Mouse (Mus musculus) ES-Bruce4 (cell line): ENCODE results near the gene Angptl6. TPM values are rescaled to one million over a fixed set of nuclear protein-coding genes. Genes with fewer than 3 reads are reported as not detected.
"Not testable (repeated sequence)": the region's sequence is repeated elsewhere in the genome, so short reads cannot be mapped to it uniquely, and the experiment has no call there.

Source experiments
- H3K27ac ChIP-seq: 2 replicates; pipeline ENCODE4 v1.5.1; 2012; ENCODE audit warnings: low read length, inconsistent platforms; ENCODE audit not compliant: insufficient read depth
- H3K27me3 ChIP-seq: 2 replicates; pipeline ENCODE4 v1.6.1; 2012; ENCODE audit warnings: mild to moderate bottlenecking, low read length, inconsistent platforms; ENCODE audit not compliant: control insufficient read depth, poor library complexity, insufficient read depth, severe bottlenecking
- H3K36me3 ChIP-seq: 2 replicates; pipeline ENCODE4 v1.6.1; 2012; ENCODE audit warnings: inconsistent platforms, mild to moderate bottlenecking, low read length, moderate library complexity; ENCODE audit not compliant: control insufficient read depth, poor library complexity, insufficient read depth, severe bottlenecking
- H3K4me1 ChIP-seq: one replicate; pipeline ENCODE4 v1.8.1; 2011; ENCODE audit warnings: low read length; ENCODE audit not compliant: control insufficient read depth, insufficient read depth
- H3K4me3 ChIP-seq: 2 replicates; pipeline ENCODE4 v1.5.1; 2011; ENCODE audit warnings: low read depth, mild to moderate bottlenecking, low read length
- H3K9ac ChIP-seq: 2 replicates; pipeline ENCODE4 v1.6.1; 2012; ENCODE audit warnings: low read depth, mild to moderate bottlenecking, inconsistent platforms; ENCODE audit not compliant: poor library complexity, severe bottlenecking
- H3K9me3 ChIP-seq: replicated peaks from 2 replicates; pipeline ENCODE4 v1.6.1; 2012; ENCODE audit warnings: mild to moderate bottlenecking, low read length, inconsistent platforms; ENCODE audit not compliant: control insufficient read depth, poor library complexity, insufficient read depth, severe bottlenecking
- CTCF ChIP-seq: IDR thresholded peaks from one replicate; pipeline ENCODE4 v1.8.1; 2011; ENCODE audit warnings: low read depth, low read length
- EP300 ChIP-seq: IDR thresholded peaks from 2 replicates; pipeline ENCODE4 v1.6.1; 2011; ENCODE audit warnings: low read depth, low read length; ENCODE audit not compliant: insufficient read depth
- POLR2A ChIP-seq: IDR thresholded peaks from one replicate; pipeline ENCODE4 v1.8.1; 2011; ENCODE audit warnings: low read length; ENCODE audit not compliant: insufficient read depth
- polyA plus RNA-seq: library from polyadenylated mRNA; stranded (reverse); fragments of >200 nt; gene quantifications from 2 replicates; pipeline ENCODE4 v1.2.4, GENCODE M21; 2011; ENCODE audit warnings: low read depth; ENCODE audit not compliant: missing spikeins, insufficient read depth, insufficient read length

Gene Angptl6
- polyA plus RNA-seq, 1 experiment = 1.3 TPM

GRCm38 (mm10) chr9:20837184-20837947 lies 42.2 kb downstream of the Angptl6 start:
- Histone ChIP-seq H3K27me3 (no peaks in the 10 kb centered on the region), H3K4me3 (no peak overlapping the region), H3K36me3 (no peaks in the 10 kb centered on the region), H3K4me1 (no peaks in the 10 kb centered on the region), H3K27ac (no peak overlapping the region), H3K9me3 (no peaks in the 10 kb centered on the region), H3K9ac (no peak overlapping the region)
- no peak for TF ChIP-seq EP300
- TF ChIP-seq CTCF = no peak
- no peak for TF ChIP-seq POLR2A

GRCm38 (mm10) chr9:20835431-20835954 lies 44.0 kb downstream of the Angptl6 start:
- H3K27me3 ChIP-seq, H3K4me3 ChIP-seq, H3K36me3 ChIP-seq, H3K4me1 ChIP-seq, H3K9me3 ChIP-seq, H3K9ac ChIP-seq, H3K27ac ChIP-seq: not testable (repeated sequence)

GRCm38 (mm10) chr9:20834881-20835280 lies 44.6 kb downstream of the Angptl6 start:
- no peaks in the 10 kb centered on the region for H3K9me3 ChIP-seq
- no peaks in the 10 kb centered on the region for H3K4me1 ChIP-seq
- TF ChIP-seq CTCF (no peak), EP300 (no peak), POLR2A (no peak)
- no peak overlapping the region for H3K9ac ChIP-seq
- no peak overlapping the region for H3K27ac ChIP-seq
- no peaks in the 10 kb centered on the region for H3K36me3 ChIP-seq
- H3K27me3 ChIP-seq = no peaks in the 10 kb centered on the region
- no peak overlapping the region for H3K4me3 ChIP-seq

GRCm38 (mm10) chr9:20830901-20831643 lies 48.5 kb downstream of the Angptl6 start:
- peak overlapping the region; percentile 28; the same call in 1 of the 2 replicates for H3K4me3 ChIP-seq
- no peak overlapping the region for H3K27ac ChIP-seq
- TF ChIP-seq POLR2A (no peak), EP300 (no peak), CTCF (peak; percentile 95)
- H3K9ac ChIP-seq = peak overlapping the region; percentile 40; the same call in 1 of the 2 replicates
- H3K9me3 ChIP-seq = no peaks in the 10 kb centered on the region
- H3K27me3 ChIP-seq = no peaks in the 10 kb centered on the region
- peaks cover 2% of the 10 kb centered on the region for H3K4me1 ChIP-seq
- H3K36me3 ChIP-seq = no peaks in the 10 kb centered on the region

- Histone ChIP-seq H3K4me1 (peaks cover 2% of the 10 kb centered on the region), H3K36me3 (no peaks in the 10 kb centered on the region), H3K9me3 (no peaks in the 10 kb centered on the region), H3K4me3 (no peak overlapping the region), H3K27ac (no peak overlapping the region), H3K9ac (no peak overlapping the region), H3K27me3 (no peaks in the 10 kb centered on the region)
- TF ChIP-seq POLR2A = no peak
- no peak for TF ChIP-seq CTCF
- no peak for TF ChIP-seq EP300
These were observed 51.4 kb downstream of the Angptl6 start for GRCm38 (mm10) chr9:20828127-20828526.

- Histone ChIP-seq H3K4me1 (peaks cover 2% of the 10 kb centered on the region), H3K4me3 (no peak overlapping the region), H3K27ac (no peak overlapping the region), H3K36me3 (no peaks in the 10 kb centered on the region), H3K9me3 (no peaks in the 10 kb centered on the region), H3K27me3 (no peaks in the 10 kb centered on the region), H3K9ac (no peak overlapping the region)
- no peak for TF ChIP-seq EP300
- TF ChIP-seq POLR2A = no peak
- TF ChIP-seq CTCF = no peak
These were observed 53.7 kb downstream of the Angptl6 start for GRCm38 (mm10) chr9:20825781-20826180.

Other genes with a start within 250 kb of the Angptl6 start
- gene Ubl5, start 236.8 kb downstream of the Angptl6 start, polyA plus RNA-seq = 288 and 314 TPM in 2 replicates
- 19.6 and 20.2 TPM in 2 replicates for gene Fbxl12, start 235.0 kb downstream of the Angptl6 start, polyA plus RNA-seq
- 17.6 and 20.9 TPM in 2 replicates for gene Pin1, start 227.6 kb downstream of the Angptl6 start, polyA plus RNA-seq
- 3.3 and 4.4 TPM in 2 replicates for gene Olfm2, start 133.4 kb downstream of the Angptl6 start, polyA plus RNA-seq
- gene Col5a3, start 64.7 kb downstream of the Angptl6 start, polyA plus RNA-seq = 1.3 and 1.6 TPM in 2 replicates
- gene Rdh8, start 61.2 kb downstream of the Angptl6 start, polyA plus RNA-seq = not detected in 2 replicates
- gene A230050P20Rik, start 11.1 kb downstream of the Angptl6 start, polyA plus RNA-seq = 20.5 and 23.9 TPM in 2 replicates
- gene Ppan, start 8.4 kb upstream of the Angptl6 start, polyA plus RNA-seq = 76.9 and 81.2 TPM in 2 replicates
- gene Eif3g, start 18.9 kb upstream of the Angptl6 start, polyA plus RNA-seq = 206 and 216 TPM in 2 replicates
- 115 and 120 TPM in 2 replicates for gene Dnmt1, start 80.2 kb upstream of the Angptl6 start, polyA plus RNA-seq
- 14.1 and 19.9 TPM in 2 replicates for gene S1pr2, start 97.1 kb upstream of the Angptl6 start, polyA plus RNA-seq
- gene Mrpl4, start 123.0 kb upstream of the Angptl6 start, polyA plus RNA-seq = 45.1 and 50.9 TPM in 2 replicates
- 24.9 and 25.7 TPM in 2 replicates for gene Icam1, start 136.3 kb upstream of the Angptl6 start, polyA plus RNA-seq
- 1.3 TPM in 1 of 2 replicates, not detected in the other for gene Icam4, start 149.6 kb upstream of the Angptl6 start, polyA plus RNA-seq
- 0.94 and 1.3 TPM in 2 replicates for gene Icam5, start 152.3 kb upstream of the Angptl6 start, polyA plus RNA-seq
- gene Zglp1, start 187.4 kb upstream of the Angptl6 start, polyA plus RNA-seq = 2.5 TPM in 1 of 2 replicates, not detected in the other
- 1.0 and 1.4 TPM in 2 replicates for gene Gm49373, start 193.4 kb upstream of the Angptl6 start, polyA plus RNA-seq
- gene Fdx1l, start 193.9 kb upstream of the Angptl6 start, polyA plus RNA-seq = 25.9 and 38.8 TPM in 2 replicates
- 4.7 and 6.3 TPM in 2 replicates for gene Gm38431, start 212.3 kb upstream of the Angptl6 start, polyA plus RNA-seq
- gene Raver1, start 212.3 kb upstream of the Angptl6 start, polyA plus RNA-seq = 60.7 and 61.9 TPM in 2 replicates